Mouse (Mus musculus) layer of hippocampus, adult 8-10 months (tissue): ENCODE results near the gene 1700001C02Rik. TPM values are rescaled to one million over a fixed set of nuclear protein-coding genes. Genes with fewer than 3 reads are reported as not detected.

Experiments used
- DNase-seq, 2 experiments: peaks; one replicate each; pipeline ENCODE4 v3.0.0; 2022; ENCODE audit warnings: low spot score in 2 of 2
- total RNA-seq, 4 experiments: library from RNA; stranded (reverse); gene quantifications; 2 replicates each; pipeline ENCODE4 v1.2.4; 2022

1700001C02Rik gene
- total RNA-seq, 4 experiments from 2014 or later = 0.50 to 1.2 TPM; not detected in 2

GRCm38 (mm10) chr5:30494606-30495005 is 28.8 kb downstream of the 1700001C02Rik start:
- no peak for DNase-seq

GRCm38 (mm10) chr5:30495288-30495687 is 29.4 kb downstream of the 1700001C02Rik start:
- no peak for DNase-seq

- no peak for DNase-seq
These were observed 31.0 kb downstream of the 1700001C02Rik start for GRCm38 (mm10) chr5:30496821-30497220.

GRCm38 (mm10) chr5:30497299-30497698 is 31.5 kb downstream of the 1700001C02Rik start:
- DNase-seq = no peak

GRCm38 (mm10) chr5:30513111-30513510 is 47.3 kb downstream of the 1700001C02Rik start:
- no peak for DNase-seq

GRCm38 (mm10) chr5:30516376-30516775 is 50.5 kb downstream of the 1700001C02Rik start:
- peak in 1 of 2 experiments; percentile 38 for DNase-seq

GRCm38 (mm10) chr5:30518108-30518507 is 52.3 kb downstream of the 1700001C02Rik start:
- no peak for DNase-seq

- DNase-seq = no peak
These were observed 52.7 kb downstream of the 1700001C02Rik start for GRCm38 (mm10) chr5:30518547-30518946.

- DNase-seq = no peak
These were observed 53.6 kb downstream of the 1700001C02Rik start for GRCm38 (mm10) chr5:30519494-30519893.

GRCm38 (mm10) chr5:30520214-30520732 is 54.4 kb downstream of the 1700001C02Rik start:
- no peak for DNase-seq

GRCm38 (mm10) chr5:30522406-30522805 is 56.6 kb downstream of the 1700001C02Rik start:
- DNase-seq = no peak

GRCm38 (mm10) chr5:30523131-30523530 is 57.3 kb downstream of the 1700001C02Rik start:
- no peak for DNase-seq

- no peak for DNase-seq
These were observed 58.4 kb downstream of the 1700001C02Rik start for GRCm38 (mm10) chr5:30524213-30524612.

GRCm38 (mm10) chr5:30525920-30526836 is 60.3 kb downstream of the 1700001C02Rik start:
- DNase-seq = peak; percentile 24 to 38

- DNase-seq = no peak
These were observed 61.3 kb downstream of the 1700001C02Rik start for GRCm38 (mm10) chr5:30527129-30527528.

- no peak for DNase-seq
These were observed 63.1 kb downstream of the 1700001C02Rik start for GRCm38 (mm10) chr5:30528906-30529305.

Other genes with a start within 250 kb of the 1700001C02Rik start
- 10 to 100 TPM; 39.2 to 50.7 (median 43.3) TPM for gene Selenoi, start 233.5 kb upstream of the 1700001C02Rik start, total RNA-seq
- 10 to 100 TPM in 3 of 4 experiments, 1 to 10 TPM in 1; 9.7 to 13.9 (median 11.4) TPM for gene Drc1, start 184.7 kb upstream of the 1700001C02Rik start, total RNA-seq
- gene Otof, start 4.1 kb upstream of the 1700001C02Rik start, total RNA-seq = 1 to 10 TPM; 3.3 to 4.4 (median 3.7) TPM
- not detected for gene Cib4, start 79.8 kb downstream of the 1700001C02Rik start, total RNA-seq
- 10 to 100 TPM; 10.3 to 13.1 (median 10.7) TPM for gene Kcnk3, start 122.1 kb downstream of the 1700001C02Rik start, total RNA-seq
- 10 to 100 TPM; 37.4 to 40.7 (median 38.7) TPM for gene Slc35f6, start 181.9 kb downstream of the 1700001C02Rik start, total RNA-seq
- 1 to 10 TPM; 2.3 to 5.2 (median 3.4) TPM for gene Cenpa, start 200.7 kb downstream of the 1700001C02Rik start, total RNA-seq
- 10 to 100 TPM; 23.6 to 33.6 (median 30.8) TPM for gene Dpysl5, start 245.5 kb downstream of the 1700001C02Rik start, total RNA-seq